Mouse (Mus musculus) liver, postnatal 0 days (tissue): ENCODE measurements at regions not wholly inside any gene's neighbourhood (a gene's known extent, or its start where the extent isn't known, plus 50 kb on each side); places are given as distances from the start of the nearest gene placed in this dataset.

ENCODE experiments used
- CTCF ChIP-seq: sonication (generic); IDR thresholded peaks from 2 replicates; pipeline ENCODE4 v1.5.1; 2016; ENCODE audit warnings: antibody characterized with exemption, low read depth
- EP300 ChIP-seq: IDR thresholded peaks from 2 replicates; pipeline ENCODE4 v1.6.1; 2016; ENCODE audit warnings: antibody characterized with exemption, low read depth, mild to moderate bottlenecking

DNA sequence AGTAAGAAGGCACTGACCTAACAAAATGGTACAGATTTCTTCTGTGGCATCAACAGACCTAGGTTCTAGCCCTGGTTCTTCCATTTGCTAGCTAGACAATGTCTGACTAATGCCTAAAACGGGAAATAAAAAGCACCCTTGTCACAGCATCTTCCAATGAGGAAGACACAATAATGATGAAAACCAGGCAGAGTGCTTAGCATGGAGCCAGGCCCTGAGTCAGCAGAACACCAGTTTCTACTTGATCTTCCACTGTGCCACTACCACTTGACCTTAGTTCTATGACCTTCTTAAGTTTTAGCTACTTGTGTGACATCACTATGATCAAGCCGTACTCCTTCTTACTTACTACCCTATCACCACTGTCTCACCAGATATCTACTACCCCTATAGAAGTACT, 145.4 kb upstream of the Zfand5 start:
- no peak for TF ChIP-seq CTCF
- no peak for TF ChIP-seq EP300
